Mouse (Mus musculus) kidney, postnatal 4 days (tissue): ENCODE measurements at regions not wholly inside any gene's neighbourhood (a gene's known extent, or its start where the extent isn't known, plus 50 kb on each side); places are given as distances from the start of the nearest gene placed in this dataset.

ENCODE experiments used
- DNase-seq, 2 experiments: peaks; one replicate each; pipeline ENCODE4 v3.0.0; 2021; ENCODE audit warnings: mixed read lengths in 2 of 2

DNA sequence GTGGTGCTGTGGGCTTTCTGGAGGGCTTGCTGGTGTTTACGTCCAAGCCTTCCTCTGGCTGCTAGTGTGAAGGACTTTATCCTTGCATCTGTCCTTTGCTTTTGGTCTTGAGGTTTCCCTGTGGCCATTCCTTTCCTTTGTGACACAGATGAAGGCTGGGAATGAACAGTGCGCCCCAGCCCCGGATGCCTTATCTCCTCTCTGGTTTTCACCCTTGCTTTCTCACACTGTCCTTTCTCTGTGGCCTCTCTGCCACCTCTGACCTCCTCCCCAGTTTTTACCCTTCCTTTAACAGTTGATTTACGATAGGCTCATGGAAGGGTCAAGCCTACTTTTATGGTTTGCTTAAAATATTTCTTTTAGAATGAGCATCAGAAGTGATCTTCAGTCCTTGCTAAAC, 53.2 kb downstream of the Gas1 start:
- peak in 1 of 2 experiments; percentile 44 for DNase-seq

DNA sequence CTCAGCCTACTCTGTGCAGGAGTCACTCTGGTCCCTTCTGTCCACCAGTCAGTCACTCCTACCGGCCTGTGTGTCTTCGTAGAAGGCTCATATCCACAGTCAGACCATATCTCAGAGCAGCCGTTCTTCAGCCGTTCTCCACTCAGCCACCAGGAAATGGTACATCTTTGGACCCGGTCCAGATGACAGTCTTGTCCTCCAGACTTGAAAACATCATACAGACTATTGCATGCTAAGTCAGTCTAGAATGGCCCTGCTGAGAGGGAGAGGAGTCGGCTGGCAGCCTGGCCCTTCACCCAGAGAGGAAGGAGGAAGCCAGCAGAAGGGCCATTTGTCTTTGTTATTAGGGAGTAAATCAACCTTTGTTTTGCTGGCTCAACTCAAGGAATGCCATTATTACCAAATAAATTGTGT, 54.0 kb downstream of the Gas1 start:
- DNase-seq, result peak; percentile 40 to 57

DNA sequence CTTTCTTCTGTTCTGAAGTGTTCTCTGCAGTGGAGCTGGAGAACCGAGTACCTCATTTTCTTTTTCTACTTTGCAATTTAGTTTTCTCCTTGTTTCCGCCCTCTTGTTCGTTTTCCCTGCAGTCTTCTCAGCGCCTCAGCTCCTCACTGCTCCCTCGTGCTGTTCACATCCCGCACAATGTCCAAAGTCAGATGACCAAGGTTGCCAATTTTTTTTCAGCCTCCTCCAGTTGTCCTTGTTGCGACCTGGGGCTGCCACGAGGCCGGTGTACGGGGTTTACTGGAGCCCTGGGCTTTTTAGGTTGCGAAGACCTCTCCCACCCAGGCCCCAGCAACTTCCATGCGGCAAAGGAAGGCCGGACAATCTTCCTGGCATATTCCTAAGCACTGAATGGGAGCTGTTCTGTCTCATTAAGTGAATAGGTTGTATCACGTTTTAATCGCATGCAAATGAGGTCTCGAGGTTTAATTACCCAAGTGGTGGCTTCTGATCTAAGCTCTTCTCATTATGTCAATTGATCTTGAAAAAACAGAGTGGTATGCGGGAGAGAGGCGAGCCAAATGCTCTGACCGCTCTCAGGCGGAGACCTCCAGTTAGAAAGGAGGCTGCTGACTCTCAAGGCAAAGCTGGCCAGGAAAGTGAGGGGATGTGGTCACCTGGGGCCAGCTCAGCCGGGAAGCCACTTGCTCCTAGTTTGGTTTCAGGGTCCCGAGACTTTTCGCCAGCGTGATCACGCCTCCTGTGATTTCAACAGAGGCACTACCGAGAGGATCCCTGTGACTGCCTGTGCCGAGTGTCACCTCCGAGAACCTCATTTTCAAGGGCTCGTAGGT, 54.6 kb downstream of the Gas1 start:
- DNase-seq, result peak; percentile 15 to 21

DNA sequence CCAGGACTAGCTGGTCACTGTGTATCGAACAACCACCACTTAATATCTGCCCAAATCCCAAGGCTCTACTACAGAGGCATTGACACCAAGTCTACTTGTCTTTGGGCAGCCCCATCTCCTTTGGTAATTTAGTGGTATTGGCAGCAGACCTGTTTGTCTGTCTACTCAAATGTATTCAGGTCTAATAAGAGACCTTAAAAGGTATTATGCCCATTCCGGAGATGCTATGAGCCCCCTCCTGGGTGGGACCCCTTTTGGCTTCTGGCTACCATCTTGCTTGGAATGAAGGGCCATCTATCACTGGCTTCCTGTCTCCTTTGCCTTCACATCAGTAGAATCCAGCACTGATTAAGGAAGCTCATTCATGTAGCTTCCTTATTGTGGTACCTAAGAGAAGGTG, 65.7 kb downstream of the Gas1 start:
- no peak for DNase-seq

DNA sequence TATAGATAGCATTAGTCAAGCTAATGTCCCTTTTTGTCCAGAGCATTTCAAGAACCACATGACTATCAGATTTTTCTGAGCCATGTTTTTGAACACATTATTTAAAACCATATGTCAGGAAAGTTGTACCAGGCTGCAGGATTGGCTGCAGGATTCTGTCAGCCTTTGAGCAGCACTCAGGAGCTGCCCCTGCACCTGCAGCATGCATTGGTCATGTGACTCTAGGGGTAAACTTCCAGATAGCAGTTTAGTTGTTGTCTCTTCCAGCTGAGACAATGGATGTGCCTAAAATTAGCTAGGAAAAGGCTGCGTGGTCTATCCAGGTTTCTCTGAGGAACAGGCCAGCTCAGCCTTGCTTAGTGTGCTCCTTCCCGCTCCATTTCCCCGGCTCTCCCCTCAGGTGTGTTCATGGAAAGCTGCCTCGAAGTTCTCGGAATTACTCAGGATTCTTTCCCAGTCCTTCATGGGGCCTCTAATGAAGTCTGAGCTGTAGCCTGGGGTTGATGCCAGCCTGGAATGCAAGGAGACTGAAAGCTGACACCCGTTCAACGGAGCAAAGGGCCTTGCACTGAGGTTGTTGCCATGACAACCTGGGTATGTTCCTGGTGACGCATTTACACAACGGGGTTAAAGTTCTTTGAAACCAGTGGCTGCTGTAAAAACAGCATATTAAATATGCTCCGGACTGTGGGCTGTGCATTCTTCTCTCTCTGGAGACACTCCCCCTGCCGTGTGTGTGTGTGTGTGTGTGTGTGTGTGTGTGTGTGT, 66.9 kb downstream of the Gas1 start:
- DNase-seq, result peak; percentile 75 to 86

DNA sequence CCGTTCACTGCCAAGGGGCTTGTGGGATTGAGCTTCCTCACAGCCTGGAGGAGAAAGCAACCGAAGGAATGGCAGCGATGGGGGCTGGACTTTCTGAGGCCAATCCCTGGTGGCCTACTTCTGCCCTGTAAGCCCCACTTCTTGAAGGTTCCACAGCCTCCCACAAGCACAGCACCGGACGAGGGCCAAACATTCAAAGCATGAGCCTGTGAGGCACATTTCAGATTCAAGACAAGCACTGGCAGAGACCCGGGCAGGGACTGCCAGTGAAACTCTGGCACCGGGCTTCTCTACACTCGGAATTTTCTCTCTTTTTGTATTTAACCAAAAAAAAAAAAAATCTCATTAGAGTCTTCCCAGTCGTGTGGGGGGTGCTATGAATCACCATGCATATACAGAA, 71.9 kb downstream of the Gas1 start:
- no peak for DNase-seq

DNA sequence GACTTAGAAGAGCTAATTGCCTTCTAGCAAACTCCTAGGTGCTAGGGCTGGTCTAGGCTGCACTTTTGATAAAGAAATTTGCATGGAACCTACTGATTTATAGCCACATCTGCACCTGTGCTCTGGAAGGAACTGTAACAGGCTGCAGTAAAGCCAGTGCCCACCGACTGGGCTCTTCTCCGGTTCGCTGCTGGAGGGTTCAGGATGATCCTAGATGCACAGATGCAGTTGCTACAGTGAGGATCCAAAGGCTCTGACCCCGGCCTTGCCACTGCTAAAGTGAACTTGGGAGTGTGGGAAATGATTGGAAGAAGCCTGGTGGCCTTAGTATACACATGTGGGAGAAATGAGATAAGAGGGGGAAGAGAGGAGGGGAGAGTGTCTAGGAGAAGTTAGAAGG, 75.5 kb downstream of the Gas1 start:
- DNase-seq, result no peak

DNA sequence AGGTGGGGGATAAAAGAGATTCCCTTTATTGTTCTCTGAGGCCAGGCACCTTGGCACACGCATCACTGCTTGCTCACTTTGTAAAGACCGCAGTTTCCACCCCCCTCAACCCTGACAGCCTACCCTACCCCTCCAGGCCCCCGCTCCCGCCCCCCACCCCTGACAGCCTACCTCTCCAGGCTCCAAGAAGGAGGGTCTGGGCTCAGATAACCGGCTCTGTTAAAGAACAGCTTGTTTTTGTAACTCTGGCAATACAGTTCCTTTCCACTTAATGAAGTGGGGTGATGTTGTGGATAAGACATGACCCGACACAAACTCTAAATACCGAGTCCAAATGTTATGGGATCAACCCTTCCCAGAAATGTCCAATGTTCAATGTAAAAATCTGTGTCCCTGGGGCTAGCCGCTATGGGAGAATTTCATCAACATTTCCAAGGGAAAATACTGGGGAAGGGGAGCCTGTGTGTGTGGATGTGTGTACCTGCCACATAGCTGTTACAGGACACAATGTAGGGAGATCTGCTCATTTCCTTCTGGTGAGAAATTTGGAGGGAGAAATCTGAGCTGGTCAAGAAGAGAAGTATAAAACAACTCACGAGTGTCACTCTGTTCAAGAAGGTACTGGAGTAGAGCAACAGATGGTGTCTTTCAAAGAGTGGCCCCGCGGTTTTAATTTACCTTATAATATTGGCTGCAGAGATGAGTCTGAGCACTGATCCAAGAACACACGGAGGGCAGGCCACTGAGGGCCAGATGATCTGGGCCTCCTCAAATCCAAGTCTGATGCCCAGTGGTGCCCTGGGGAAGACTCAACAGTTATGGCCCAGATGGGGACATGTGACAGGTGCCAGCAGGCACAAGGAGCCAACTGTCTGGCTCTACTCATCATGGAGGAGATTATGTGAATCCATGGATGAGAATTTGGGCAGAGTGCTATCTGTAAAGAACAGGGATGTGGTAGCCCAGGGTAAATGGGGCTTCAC, 76.7 kb downstream of the Gas1 start:
- DNase-seq, result no peak

DNA sequence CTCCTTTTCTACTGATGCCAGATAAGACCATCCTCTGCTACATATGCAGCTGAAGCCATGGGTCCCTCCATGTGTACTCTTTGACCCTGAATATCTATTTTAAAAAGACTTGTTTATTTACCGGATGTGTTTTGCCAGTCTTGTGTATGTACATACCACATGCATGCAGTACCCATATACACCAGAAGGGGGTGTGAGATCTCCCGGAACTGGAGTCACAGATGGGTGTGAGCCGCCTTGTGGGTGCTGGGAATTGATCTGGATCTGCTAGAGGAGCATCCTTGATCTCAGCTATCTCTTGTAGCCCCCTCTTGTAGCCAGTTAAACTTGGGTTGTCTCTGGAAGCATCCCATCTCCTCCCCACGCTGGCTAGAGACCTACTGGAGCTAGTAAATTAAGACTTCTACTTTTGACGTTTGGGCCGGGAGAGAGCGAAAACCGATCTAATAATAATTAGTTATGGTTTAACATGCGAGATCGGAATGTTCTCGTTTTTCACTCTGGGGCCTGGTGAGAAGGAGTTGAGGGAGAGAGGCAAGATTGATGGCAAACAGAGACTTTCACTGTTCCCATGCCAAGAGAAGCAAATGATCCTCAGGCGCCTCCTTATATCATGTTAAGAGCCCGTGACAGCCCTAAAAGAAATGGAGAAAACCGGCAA, 77.6 kb downstream of the Gas1 start:
- DNase-seq, result peak; percentile 40 to 68

DNA sequence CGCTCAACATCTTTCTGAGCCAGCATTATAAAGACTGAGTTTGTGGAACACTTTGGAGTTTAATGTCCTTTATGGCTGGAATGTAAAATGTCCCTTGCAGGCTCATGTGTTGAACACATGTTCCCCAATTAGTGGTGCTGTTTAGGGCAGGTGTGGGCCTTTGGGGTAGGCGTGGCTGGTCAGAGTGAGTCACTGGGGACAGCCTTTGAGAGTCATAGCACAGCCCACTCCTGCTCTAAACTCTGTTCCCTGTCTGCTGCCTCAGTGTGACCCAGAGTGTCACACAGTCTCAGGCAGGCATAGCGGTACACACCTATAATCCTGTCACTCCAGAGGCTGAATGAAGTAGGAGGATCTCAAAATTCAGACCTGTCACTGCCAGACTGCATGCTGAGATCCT, 78.8 kb downstream of the Gas1 start:
- no peak for DNase-seq

DNA sequence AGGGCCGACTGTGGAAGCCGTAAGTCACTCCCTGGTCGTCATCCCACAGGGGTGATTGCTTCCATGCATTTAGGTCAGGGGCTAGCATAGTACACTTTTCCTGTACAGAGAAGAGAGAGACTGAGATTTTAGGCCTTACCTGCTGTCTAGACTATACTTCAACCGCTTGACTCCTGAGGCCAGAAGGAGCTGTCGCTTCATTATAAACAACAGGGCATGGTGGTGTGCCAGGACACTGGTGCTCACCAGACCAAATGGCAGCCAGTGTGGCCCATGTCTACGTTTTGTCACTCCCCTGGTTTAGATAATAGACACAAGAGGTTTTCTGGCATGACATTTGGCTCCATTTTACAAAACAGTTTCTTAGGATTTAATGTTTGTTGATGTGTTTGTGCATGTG, 79.4 kb downstream of the Gas1 start:
- no peak for DNase-seq

DNA sequence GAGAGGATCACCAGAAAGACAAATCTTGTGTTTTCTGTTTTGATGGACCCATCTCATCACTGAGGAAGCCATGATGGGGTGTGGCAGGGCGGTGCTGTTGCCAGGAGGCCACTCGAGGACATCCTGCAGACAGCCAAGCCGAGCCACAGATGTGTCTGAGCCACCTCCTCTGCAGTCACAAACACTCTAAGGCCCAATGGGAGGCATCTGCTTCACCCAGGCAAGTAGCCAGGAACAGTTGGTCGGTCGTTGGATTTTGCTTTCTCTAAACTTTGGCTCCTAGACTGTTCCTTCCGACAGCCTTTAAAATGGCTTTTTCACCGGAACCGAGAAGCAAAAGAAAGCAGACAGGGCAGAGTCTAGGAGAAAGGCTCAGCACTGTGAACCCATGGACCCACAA, 90.5 kb downstream of the Gas1 start:
- peak in 1 of 2 experiments; percentile 31 for DNase-seq

DNA sequence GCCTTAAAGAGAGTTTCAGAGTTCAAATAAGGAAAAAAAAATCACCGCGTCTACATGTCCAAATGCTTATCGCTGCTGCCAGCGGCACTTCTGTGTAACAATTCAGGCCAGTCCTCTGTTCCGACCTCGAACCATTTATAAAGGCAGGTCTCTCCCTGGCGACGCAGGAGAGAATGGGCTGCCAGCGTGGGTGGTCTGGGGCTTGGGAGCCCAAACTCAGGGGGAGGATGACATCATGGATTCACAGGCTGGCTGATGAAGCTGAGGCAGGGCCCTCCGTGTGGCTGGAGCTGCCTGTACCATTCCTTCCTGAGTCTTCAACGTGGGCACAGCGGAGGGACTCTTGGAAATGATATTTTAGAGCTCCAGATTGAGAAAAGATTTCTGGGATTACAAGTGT, 92.2 kb downstream of the Gas1 start:
- peak in 1 of 2 experiments; percentile 41 for DNase-seq

DNA sequence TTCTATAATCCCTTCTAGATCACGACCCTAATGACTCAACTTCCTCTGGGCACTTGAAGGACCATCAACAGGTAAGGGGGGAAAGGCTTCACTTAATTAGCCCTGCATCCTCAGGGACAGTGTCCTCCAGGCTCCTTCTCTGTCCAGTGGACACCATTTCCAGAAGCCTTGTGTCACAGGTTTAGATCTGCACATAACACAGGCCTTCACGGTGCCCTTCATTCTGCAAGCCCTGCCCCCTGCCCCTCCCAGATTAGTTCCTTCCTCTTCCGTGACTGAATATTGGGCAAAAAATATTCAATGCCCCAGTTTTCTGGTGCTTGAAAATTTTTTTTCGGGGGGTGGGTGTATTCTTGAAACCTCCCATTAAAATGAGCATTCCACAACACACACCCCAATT, 92.9 kb downstream of the Gas1 start:
- no peak for DNase-seq

DNA sequence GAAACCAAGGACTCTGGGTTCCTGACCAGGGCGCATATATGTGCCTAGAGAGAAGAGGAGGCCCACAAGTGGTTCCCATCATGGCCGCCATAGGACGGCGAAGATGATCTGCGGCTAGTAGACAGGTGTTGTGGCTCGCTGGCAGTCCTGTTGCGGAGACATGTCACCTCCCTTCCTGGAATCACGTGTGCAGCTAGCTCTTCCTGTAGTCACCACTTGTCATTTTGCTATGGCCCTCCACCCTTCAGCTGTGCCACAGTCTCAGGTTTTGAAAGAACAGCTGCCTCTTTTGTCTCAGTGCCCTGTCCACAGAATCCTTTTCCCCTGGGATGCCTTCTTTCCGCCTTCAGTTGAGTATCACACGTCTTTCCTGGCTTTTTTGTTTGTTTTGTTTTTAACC, 97.1 kb downstream of the Gas1 start:
- DNase-seq, result no peak

DNA sequence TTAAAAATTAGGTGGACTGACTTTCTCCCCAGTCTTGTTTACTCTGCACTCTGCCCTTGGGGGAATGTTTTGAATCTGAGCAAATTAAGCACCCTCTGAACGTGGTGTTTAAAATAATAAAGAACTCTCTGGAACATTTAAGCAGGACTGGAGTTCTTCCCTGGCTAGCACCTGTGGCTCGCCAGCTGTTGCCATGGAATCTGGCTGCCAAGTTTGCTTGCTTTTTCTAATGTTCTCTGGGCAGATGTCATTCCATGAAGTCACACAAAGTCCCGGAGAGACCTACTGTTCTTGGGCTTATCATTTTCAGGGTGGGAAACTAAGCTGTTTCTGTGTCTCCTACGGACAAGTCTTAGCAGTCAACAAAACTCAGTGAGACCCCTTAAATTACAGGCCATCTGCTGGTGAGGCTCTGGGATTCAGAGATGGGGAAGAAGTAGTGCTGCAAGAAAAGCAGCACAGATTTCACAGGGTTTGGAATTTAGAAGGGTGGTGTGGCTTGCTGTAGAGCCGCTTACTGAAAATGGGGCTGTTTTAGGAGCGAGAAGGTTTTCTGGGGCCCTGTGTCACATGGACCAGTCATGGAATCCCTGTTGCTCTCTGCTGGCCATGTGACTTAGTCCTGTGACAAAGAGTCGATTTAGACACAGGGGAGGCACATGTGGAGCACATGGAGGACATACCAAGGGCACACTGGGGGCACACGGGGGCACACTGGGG, 98.7 kb downstream of the Gas1 start:
- no peak for DNase-seq

DNA sequence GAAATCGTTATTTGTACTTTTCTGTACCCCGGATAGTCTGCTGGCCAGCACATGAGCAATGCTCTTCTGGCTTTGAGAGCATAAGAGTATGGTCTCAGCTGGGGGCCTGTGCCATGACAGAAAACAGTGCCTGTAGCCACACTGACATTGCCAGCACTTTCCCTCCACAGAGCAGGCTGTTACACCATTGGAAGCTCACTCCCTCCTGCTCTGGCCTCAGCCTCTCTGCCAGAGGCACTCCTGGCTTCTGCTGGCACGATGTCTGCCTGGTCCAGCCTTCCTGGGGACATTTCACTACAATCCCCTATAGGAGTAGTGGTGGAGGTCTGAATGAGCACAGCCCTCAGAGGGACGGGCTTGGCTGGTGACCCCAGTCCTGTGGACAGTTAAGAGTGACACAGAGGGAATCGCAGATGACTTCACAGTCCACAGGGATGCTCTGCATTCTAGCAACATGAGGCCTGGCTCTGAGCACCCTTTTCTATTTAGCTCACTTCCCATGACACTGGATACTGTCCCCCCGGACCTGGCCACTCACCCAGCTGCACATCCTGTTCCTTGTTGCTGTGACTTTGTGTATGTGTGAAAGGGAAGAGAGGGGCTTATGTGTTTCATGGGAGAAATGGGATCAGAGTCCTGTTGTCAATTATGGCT, 100.9 kb downstream of the Gas1 start:
- DNase-seq, result no peak

DNA sequence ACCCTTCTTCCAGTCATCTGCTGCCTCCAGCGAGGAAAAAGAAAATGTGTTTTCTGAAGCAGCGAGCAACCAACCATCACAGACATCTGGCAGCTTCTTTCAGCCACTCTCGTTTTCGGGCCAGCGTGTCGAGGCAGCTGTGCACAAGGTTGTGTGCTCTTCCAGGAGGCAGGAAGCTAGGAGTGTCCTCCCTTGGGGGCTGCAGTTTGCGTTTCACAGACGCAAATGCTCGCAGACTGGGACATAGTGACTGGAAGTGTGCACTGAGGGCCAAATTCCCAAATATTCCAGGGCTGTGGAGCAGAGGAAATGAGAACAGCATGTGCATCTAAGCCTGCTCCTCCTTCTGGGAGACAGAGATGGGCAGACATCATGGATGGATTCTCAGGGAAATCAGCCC, 105.6 kb downstream of the Gas1 start:
- DNase-seq, result peak in 1 of 2 experiments; percentile 51

DNA sequence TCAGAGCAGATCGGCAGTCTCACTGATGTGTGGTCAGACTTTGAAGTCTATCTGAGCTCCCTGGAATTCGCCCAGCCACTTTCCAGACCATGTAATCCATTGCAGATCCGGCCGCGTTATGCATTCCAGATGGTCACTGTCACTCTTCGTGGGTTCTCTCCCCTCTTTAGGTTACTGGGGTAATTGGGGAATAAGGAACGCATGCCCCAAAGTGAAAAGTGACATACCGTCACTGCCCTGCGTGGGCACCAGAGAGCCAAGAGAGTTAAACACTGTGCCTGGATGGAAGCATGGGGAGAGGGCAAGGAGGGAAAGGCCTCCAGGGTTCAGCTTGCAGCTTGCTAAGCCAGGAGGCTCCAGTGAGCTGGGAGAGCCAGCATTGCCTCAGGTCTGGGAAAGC, 108.0 kb downstream of the Gas1 start:
- peak; percentile 72 to 79 for DNase-seq

DNA sequence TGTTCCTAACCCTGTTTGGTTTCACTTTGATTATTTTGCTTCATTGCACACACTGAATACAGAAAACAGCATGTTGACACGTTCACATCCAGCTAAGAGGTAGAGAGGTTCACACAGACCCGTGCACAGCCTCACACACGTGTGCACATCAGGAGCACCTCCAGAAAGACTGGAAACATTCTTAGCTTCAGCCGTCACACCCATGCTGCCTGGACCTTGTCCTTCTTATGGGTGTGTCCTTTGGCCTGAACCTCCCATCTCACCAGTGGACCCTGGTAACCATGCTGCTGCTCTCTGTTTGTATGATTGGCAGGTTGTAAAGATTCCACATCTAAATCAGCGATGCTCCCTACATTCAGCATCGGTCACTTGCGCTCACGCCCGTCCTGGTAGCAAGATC, 109.8 kb downstream of the Gas1 start:
- DNase-seq, result no peak

DNA sequence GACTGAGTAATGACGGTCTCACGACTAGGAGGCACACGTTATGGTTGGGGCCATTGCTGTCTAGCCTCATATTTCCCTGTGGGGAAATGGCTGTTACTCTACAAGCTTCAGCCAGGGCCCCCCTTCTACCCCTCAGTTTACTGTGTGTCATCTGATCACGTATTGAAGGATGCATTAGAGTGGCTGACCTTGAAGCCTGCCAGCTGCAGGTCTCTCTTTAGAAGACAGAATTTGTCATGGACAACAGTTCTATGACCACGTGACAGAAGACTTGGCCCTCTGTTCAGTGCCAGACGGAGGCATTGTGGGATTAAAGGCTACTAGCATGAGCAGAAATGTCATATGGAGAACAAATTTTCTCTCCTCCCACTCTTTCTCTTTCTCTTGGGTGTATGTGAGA, 115.6 kb downstream of the Gas1 start:
- DNase-seq, result no peak
